Mouse (Mus musculus): Measurements from ENCODE around the gene Auts2.

DNA sequence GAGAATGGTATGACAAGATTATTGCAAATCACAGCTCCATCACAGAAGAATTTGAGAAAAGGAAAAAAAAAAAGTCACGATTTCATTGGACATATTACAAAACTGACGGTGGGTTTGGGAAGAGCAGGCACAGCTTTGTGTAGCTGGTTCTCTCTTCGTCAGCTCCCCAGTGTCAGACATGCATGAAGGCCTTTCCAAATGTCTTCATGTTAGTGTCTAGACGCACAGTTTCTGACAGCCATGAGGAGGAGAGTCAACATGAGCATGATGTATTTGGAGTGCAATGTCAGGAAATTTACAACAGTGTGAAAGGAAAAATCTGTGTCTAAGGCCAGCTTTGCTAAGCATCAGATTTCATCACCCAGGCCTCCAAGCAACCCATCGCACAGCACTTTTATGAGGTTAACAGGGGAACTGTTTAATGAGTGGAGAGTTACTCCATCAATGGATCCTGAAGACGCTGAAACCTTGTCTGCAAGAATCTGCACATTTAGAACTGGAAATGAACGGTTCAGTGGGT is 534.4 kb downstream of the Auts2 start:
- TF ChIP-seq POLR2A (IDR thresholded peaks at IDR 0.05; ENCODE audit: low read depth, low read length), result no peak
- no peak for TF ChIP-seq CTCF (conservative IDR thresholded peaks at IDR 0.05; ENCODE audit: insufficient read depth, insufficient read length, low read depth, low read length)

All from kidney, adult 2 months (tissue).